Mouse (Mus musculus): ENCODE results near the gene Lrrc63.

GRCm38 (mm10) chr14:75065211-75065610 is 65.5 kb downstream of the Lrrc63 start:
- TF ChIP-seq MAFK (IDR thresholded peaks at IDR 0.05; ENCODE audit: insufficient read depth, low read depth, low read length) (no peak), ZNF384 (IDR thresholded peaks at IDR 0.05; ENCODE audit: low read depth, low read length) (no peak)
